Mouse (Mus musculus) left cerebral cortex, postnatal 10 days (tissue): Measurements from ENCODE around the gene Sh3glb2. TPM values are rescaled to one million over a fixed set of nuclear protein-coding genes. Genes with fewer than 3 reads are reported as not detected.
A peak's percentile ranks its signal among the peaks of the same experiment; 100 is the strongest.

Experiments used
- DNase-seq, 2 experiments: peaks; one replicate each; pipeline ENCODE4 v3.0.0; 2021 to 2022; ENCODE audit warnings: low spot score in 2 of 2, mixed read lengths in 1 of 2; ENCODE audit errors: extremely low spot score in 1 of 2
- intact Hi-C: fragments of 180-260 bp; cut with DNase I; formaldehyde crosslinking; loops from one replicate; pipeline ENCODE4 v1.15.1; 2025
- total RNA-seq, 2 experiments: library from RNA; stranded (reverse); gene quantifications; 2 replicates each; pipeline ENCODE4 v1.2.3; 2021

The Sh3glb2 gene
- total RNA-seq, 2 experiments from 2014 or later, result 219 to 230 TPM

DNA sequence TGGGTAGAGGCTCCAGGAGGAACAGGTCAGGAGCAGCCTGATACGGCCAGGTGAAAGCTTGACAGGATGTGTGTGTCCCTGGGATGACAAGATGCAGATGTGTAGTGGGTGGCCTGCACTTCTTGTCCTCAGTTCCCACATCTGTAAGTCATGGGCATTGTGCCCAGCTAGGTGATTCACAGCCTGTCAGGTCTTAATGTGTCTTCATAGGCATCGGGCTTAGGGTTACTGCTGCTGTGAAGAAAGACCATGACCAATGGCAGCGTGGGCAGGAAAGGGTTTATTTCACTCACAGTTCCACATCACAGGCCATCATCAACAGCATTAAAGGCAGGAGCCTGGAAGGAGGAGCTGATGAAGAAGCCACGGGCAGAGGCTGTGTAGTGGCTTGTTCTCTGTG, 26.5 kb upstream of the Sh3glb2 start:
- intact Hi-C loops, result no loop called here

DNA sequence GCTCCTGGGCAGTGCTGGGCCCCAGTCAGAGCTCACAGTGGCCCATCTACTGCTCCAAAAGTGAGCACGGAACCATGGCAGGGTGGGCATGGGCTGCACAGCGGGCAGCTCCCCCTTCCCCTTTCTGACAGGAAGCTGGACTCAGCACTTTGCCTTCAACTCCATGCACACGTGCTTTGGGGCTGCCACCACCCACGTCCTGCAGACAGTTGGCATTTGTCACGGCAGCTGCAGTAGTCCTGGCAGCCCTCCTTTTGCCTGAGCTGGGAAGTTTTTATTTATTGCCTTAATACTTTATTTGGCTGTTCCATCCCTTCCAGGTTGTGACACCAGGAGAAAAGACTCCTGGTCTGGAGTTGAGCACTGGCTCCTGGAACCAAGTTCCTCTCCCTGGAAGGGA, 25.7 kb upstream of the Sh3glb2 start:
- intact Hi-C loops, result no loop called here
- no peak for DNase-seq

More for the DNA sequence above, 26.5 kb upstream of the Sh3glb2 start:
- DNase-seq, result no peak

DNA sequence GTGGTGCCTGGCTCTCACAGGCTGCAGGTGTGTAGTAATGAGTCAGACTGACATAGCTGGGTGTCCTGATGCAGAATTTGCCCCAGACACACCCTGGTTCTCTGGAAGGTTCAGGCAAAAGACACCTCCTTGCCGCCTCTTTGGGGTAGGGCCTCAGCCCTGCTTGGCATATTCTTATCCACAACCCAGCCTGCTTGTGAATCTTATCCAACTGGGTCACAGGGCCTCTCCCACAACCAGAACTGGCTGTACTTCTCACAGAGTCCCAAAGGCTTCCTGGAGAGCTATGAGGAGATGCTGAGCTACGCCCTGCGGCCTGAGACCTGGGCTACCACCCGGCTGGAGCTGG, 22.2 kb upstream of the Sh3glb2 start:
- no peak for DNase-seq
- intact Hi-C loops, result no loop called here

DNA sequence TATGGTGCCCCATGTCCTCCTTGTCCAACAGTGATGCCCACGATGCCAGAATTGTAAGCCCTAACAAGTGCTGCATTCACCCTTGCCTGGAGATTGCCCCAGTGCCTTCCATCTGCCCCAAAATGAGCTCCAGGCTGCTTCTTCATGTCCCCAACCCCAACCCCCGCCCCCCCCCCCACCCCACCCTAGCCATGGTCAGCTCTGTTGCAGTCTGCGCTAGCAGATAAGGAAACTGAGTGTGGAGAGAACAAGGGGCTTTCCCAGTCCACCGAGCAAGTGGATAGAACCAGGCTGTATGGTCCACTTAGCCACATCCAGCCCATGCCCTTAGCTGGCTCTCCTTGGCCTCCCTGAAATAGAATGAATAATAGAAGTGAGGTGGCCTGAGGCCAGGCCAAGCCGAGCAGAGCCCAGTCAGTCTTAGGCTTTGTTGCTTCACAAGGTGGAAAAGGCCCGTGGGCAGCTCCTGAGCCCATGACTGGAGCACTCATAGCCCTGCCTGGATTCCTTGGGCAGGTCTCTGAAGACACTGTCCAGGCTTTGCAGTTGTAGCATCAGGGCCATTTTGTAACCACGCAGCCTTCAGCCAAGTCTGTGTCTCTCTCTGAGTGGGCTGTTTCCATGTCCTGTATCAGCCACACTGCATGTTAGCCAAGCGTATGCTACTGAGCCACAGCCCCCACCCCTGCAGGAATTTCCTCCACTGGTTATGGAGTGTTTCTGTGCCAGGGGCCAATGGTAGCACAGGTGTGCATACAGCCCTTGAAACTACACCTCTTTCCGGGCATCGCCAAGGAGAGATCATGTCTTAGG, 21.6 kb upstream of the Sh3glb2 start:
- intact Hi-C loops, result no loop called here
- no peak for DNase-seq

DNA sequence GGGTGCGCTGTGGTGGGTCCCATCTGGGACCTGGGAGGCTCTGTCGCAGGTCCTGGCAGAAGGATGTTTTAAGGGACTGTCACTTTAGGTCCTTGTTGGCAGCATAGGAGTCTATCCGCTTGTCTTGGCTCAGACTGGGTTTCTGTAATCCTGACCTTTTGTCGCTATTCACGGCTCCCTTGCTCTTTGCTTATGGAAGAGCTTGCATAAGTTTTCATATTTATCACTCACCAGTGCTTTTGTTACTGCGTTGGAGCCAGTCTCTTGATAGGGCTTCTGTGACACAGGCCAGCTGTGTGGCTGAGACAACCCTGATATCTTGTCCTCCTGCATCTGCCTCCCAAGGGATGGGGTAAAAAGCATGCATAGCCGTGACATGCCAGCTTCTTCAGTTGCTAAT, 20.2 kb upstream of the Sh3glb2 start:
- intact Hi-C loops, result no loop called here
- no peak for DNase-seq

DNA sequence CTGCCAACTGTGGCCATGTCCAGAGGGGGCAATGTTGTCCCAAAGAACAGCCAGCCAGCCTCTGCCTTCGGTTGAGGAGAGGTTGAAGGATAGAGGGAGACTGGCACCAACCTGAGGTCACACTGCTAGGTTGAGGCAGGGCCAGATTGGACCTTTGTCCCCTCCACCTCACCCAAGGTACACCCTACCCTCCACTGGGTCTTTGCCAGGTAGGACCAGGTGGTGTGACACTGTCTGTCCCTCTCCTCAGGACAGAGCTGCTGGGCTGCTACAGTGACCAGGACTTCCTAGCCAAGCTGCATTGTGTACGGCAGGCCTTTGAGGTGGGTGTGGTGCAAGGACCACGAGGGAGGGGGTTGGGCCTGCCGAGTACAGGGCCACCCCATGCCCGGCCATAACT, 18.6 kb upstream of the Sh3glb2 start:
- no peak for DNase-seq
- intact Hi-C loops, result no loop called here

DNA sequence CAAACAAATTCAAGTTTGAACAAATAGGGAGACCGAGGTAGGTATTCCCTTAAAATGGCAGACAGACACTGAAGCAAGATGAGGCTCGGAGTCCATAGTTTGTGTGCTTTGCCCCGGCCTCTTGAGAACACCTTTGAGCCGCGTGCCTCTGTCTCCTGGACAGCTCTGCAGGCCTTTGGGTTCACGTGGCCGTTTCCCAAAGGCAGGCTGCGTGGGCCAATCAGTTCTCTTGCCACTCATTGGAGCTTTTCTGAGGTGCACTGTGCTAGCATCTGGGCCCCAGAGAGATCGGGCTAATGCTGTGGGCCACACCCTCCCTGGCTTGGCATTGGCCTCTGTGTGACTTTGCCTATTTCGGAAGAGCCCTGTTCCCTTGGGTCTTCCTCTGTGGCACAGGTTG, 16.8 kb upstream of the Sh3glb2 start:
- intact Hi-C loops, result no loop called here
- no peak for DNase-seq

DNA sequence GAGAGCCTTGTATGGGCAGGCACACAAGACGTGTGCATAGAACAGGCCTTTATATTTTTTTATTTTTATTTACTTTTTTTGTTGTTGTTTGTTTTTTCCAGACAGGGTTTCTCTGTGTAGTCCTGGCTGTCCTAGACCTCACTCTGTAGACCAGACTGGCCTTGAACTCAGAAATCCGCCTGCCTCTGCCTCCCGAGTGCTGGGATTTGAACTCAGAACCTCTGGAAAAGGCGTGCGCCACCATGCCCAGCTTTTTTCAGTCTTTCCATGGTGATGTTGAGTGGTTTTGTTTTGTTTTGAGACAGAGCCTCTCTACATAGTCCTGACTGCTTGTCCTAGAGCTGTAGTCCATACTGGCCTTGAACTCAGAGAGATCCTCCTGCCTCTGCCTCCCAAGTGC, 13.6 kb upstream of the Sh3glb2 start:
- intact Hi-C loops, result no loop called here
- DNase-seq, result no peak

DNA sequence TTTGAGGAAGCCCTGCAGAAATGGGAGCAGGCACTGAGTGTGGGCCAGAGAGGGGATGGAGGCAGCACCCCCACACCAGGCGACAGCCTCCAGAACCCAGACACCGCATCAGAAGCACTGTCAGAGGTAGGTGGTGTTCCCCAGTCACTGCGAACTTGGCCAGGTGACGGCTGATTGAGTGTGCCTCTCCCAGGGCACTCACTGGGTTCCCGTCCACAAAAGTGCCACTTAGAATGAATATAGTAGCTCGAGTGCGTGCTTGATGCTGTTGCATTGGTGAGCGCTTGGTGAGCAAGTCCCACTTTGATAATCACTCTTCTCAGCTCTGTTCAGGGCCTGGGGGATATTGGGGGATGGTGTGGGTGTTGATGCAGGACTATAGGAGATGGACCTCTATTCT, 12.4 kb upstream of the Sh3glb2 start:
- intact Hi-C loops, result no loop called here
- DNase-seq, result no peak

DNA sequence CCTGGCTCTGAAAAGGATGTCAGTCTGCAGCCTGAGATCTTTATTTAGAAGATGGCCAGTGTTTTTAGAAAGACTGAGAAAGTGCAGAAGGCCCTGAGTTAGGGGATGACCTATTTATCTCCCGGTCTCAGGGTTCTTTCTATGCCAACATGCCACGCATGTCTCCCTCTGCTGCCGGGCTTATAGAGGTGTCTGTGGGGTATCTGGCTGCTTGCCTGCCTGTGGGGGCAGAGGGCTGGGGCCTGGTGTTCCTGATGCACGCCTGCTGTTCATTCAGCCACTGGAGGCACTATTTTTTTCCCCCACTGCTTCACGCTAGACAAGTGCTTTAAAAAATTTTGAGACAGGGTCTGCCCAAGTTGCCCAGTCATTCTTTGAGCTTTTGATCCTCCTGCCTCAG, 7.1 kb upstream of the Sh3glb2 start:
- peak in 1 of 2 experiments; percentile 54 for DNase-seq
- intact Hi-C loops, result no loop called here

DNA sequence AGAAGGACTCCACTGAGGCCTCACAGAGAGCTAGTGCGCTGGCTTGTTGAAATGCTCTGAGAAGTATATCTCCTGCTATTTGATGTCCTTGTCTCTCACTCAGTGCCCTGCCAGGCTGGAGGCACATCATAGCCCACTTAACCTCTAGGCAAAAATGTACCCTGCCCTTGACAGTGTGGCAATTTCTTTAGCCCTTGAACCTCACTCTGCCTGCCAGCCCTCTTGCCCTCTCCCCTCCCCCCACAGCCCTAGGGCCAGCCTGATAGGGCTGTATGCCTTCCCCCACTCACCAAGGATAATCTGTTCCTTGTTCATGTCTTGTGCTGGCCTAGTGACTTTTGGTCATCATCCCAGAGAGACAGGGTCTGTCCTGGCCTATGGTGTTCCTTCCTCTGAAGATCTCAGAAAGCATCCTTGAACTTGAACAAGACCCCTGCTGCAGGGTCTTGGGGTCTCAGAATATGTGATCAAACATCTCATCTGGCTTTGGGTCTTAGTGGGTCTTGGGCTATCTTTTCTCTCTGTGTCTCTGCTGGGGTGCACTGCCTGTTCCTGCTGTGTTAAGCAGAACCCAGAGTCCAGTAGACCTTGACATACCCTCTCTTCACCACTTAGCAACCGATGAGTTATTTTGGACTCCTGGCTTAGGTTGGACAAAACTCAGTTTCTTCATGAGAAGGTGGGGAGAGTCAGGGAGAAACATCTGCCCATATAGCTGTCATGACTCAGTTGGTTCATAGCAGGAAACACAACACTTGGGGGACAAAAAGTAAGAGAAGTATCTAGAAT, 6.3 kb upstream of the Sh3glb2 start:
- DNase-seq, result no peak
- intact Hi-C loops, result no loop called here

DNA sequence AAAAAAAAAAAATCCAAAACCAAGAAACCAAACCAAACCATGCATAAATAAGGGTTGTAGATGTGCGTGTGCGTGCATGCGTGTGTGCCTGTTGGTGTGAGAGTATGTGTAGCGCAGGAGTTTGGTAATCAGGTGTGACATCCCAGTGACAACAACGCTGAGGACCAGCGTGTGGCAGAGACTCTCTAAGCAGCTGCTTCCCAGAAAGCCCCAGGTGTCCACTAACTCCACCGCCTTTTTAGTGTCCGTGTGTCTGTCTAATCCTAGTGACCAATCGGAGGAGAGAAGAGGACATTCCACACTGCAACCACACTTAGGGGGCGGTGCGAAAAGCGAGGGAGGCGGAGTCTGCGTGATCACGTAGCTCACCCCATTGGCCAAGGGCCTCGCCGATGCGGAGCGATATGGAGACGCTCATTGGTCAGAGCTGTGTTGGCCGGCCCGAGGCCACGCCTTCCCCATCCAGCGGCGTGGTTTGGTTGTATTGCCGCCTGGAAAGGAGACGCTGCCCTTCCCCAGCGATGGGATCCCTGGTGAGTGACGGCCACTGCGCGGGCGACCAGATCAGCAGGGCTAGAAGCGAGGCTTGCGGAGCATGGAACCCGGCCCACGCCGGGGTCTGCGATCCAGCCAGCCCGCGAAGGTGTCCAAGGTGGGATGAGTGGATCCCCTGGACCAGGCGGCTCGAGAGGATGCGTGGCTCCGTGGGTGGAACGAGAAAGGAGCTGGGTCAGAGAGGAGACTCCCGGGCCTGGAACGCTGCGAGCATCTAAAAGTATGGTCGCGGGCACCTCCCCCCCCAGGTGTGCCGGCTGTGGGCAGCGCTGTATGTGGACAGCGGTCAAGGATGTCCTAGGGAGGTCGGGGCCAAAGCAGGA, 4.9 kb upstream of the Sh3glb2 start, which contains the start of gene Miga2:
Gene Miga2 (plus strand): TSS at position 461 of the 878 bp plus-strand sequence.
- peak; percentile 99 for DNase-seq
- intact Hi-C loops, result no loop called here

DNA sequence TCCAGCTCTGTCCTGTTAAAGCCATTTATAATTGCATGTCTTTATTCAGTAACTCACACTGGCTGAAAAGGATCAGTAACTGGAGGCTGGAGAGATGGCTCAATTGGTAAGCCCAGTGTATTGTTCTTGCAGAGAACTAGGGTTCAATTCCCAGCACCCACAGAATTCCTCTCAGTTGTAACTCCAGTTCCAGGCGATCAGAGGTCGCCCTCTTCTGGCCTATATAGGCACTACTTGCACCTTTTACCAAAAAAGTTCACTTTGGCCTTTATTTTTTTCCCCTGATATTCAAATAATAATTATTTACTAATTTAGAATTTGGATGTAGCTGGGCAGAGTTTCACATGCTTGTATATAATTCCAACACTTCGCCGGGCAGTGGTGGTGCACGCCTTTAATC, 3.7 kb upstream of the Sh3glb2 start:
- intact Hi-C loops, result no loop called here
- no peak for DNase-seq

DNA sequence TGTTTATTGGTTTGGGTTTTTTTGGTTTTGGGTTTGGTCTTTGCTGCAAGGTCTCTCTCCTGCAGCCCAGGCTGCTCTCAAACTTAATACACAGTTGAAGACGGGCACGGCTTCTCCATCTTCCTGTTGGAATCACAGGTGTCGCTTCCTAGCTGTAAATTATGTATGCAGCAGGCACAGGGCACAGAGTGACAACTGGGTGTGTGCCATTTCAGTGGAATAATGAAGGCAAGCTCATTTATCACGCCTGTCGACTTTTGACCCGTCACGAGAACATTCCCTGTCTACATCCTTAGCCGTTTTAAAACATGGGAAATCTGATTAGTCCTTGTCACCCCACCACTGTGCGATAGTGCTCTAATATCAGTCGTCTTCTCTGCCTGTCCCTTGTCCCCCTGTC, 1.5 kb upstream of the Sh3glb2 start:
- intact Hi-C loops, result no loop called here
- no peak for DNase-seq

DNA sequence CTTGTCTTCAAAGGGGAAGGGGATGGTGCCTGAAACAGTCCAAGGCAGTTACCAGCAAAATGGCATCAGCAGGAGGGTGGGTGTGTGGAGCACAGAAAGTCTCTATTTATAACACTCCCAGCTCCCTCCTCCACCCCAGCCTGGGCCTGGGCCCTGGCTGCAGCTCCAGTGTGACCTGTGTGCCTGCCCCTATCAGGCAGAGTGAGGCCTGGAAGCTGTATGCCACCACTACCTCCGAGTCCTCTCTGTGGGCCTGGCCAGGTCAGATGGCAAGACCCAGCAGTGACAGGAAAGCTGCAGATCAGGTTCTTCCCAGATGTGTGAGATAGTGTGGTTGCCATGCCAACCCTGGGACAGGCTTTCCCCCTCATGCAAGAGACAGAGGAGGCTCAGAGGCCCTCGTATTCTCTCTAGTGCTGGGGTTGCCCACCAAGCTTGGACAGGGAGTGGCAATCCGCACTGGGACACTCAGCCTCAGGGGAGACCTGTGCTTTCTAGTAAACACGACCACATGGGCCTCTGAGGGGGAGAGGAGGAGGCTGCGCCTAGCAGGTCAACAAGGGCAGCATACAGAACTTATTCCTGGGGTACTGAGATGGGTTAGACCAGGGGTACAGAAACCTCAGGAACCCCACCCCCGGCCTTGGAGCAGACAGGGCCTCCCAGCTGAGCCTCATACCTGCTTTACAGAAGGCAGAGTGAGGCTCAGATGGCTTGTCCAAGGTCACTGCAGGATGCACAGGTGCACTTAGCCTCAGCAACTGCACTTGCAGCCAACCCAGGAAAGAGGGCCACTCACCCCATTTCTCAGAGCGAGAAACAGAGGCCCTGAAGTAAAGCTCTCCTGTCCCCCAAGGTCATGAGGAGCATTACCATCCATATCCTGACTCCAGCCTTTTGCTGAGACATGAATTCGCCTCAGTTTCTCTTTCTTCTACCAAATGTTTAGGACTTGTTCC, 1.3 kb downstream of the Sh3glb2 start:
- DNase-seq, result peak in 1 of 2 experiments; percentile 52
- intact Hi-C loops, result no loop called here

DNA sequence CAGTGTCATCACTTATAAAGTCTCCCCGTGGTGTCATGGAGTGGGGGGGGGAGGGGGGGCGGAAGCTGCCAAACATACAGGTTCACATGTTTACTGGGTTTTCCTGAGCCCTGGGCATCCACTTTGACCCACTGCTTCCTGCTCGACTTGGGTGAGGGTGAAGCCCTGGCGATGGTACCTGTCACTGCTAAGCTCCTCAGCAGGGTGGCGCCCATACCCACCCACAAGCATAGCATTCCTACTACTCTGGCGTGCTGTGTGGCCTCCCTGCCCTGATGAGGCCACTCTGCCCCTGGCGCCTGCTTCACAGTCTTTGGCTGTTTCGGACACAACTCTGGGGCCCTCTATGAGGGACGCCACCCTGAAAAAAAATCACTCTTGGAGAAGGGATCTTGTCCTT, 2.2 kb downstream of the Sh3glb2 start:
- no peak for DNase-seq
- intact Hi-C loops, result no loop called here

DNA sequence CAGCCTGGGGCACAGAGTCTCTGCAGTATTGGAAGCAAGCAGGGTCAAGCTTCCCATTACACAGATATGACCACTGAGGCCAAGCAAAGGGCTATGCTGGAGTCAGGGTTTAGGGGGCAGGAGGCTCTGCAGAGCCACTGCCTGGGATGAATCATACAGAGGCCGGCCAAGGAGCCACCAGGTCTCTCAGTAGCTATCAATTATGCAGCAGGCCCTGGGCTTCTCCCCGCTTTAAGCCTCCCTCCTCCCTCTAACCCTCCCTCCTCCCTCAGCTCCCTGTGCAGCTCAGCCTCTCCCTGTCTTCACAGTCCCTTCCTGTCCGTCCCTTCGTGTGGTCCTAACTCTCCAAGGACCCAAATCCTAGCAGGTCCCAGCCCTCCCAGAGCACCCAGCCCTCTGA, 2.9 kb downstream of the Sh3glb2 start:
- no peak for DNase-seq
- intact Hi-C loops, result no loop called here

DNA sequence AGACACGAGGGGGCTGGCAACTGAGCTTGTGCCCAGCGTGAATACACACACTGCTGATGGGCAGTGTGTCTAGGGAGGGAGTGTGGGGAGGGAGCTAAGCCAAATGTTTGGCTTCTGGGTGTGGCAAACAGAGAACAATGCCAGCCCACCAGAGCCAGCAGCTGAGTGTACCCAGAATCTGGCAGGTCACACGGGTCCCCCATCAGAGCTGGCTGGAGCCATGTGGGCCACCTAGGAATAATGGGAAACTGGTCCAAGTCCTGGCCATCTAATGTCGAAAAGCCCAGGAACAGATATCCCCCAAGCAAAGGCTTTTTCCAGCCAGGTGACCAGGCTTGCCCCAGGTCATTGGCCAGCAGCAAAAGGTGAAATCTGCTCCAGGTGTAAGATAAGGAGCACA, 3.3 kb downstream of the Sh3glb2 start:
- intact Hi-C loops, result no loop called here
- DNase-seq, result no peak
